8 mouse cellular contexts compared by ENCODE assay signal in the genomic region with DNA sequence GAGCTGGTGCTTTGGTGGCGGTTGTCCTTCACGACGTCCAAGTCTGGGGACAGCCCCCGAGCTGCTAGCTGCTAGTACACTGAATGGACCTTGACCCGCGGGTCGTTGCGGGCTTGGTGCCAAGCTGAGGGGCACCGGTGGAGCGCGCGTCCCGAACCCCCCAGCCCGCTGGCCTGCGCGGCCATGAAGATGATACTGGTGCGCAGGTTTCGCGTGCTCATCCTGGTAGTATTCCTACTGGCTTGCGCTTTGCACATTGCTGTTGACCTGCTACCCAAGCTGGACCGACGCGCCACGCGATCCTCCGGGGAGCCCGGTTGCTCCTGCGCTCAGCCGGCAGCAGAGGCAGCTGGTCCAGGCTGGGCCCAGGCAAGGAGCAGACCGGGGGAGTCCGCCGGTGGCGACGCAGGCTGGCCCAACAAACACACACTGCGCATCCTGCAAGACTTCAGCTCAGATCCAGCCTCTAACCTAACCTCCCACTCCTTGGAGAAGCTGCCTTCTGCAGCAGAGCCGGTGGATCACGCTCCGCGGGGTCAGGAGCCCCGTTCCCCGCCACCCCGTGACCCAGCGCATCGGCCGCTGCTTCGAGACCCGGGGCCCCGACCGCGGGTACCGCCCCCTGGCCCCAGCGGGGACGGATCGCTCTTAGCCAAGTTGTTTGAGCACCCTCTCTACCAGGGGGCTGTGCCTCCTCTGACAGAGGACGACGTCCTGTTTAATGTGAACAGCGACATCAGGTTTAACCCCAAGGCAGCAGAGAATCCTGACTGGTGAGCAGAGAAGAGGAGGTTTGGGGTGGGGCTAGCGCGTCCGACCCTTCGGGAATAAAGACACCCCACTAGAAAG. TPM values are rescaled to one million over a fixed set of nuclear protein-coding genes. Genes with fewer than 3 reads are reported as not detected.
DNase-seq lines count a peak whose midpoint lies in the region; ATAC-seq lines count a peak whose summit lies in the region.

No protein-coding gene starts in this region.

- no peak for ATAC-seq in kidney, embryonic 15.5 days (replicated peaks; ENCODE audit: low FRiP score)
- no peak for ATAC-seq in lung, embryonic 15.5 days (ENCODE audit: borderline replicate concordance, extremely low read depth, low FRiP score, low TSS enrichment)

- H3K27me3 ChIP-seq in embryonic facial prominence, embryonic 10.5 days (replicated peaks; ENCODE audit: low read depth, poor library complexity, severe bottlenecking): peaks cover 89% of the 10 kb centered on the region
- peaks cover 77% of the 10 kb centered on the region for H3K27me3 ChIP-seq in heart, embryonic 10.5 days (ENCODE audit: insufficient read depth, poor library complexity, severe bottlenecking)
- H3K27me3 ChIP-seq in kidney, embryonic 15.5 days: peaks cover 30% of the 10 kb centered on the region
- H3K27me3 ChIP-seq in lung, embryonic 15.5 days: peaks cover 51% of the 10 kb centered on the region

- peak overlapping the region; percentile 68 for H3K4me3 ChIP-seq in embryonic facial prominence, embryonic 10.5 days
- peak overlapping the region; percentile 81 for H3K4me3 ChIP-seq in heart, embryonic 10.5 days
- H3K4me3 ChIP-seq in kidney, embryonic 15.5 days (replicated peaks): peak overlapping the region; percentile 66
- H3K4me3 ChIP-seq in lung, embryonic 15.5 days: peak overlapping the region; percentile 68

- H3K9ac ChIP-seq in kidney, embryonic 15.5 days: peak overlapping the region; percentile 76
- H3K9ac ChIP-seq in lung, embryonic 15.5 days: peak overlapping the region; percentile 73

- H3K27ac ChIP-seq in embryonic facial prominence, embryonic 10.5 days (replicated peaks): peak overlapping the region; percentile 77
- H3K27ac ChIP-seq in heart, embryonic 10.5 days: peak overlapping the region; percentile 88
- peak overlapping the region; percentile 92 for H3K27ac ChIP-seq in kidney, embryonic 15.5 days
- H3K27ac ChIP-seq in lung, embryonic 15.5 days: no peak overlapping the region

- WGBS in embryonic facial prominence, embryonic 10.5 days: 1% methylated on average over 61 of the region's 61 CpGs
- WGBS in heart, embryonic 10.5 days: 1% methylated on average over 61 of the region's 61 CpGs
- WGBS in kidney, embryonic 15.5 days: 2% methylated on average over 61 of the region's 61 CpGs
- under 1% methylated on average over 61 of the region's 61 CpGs for WGBS in lung, embryonic 15.5 days

- peaks cover 48% of the 10 kb centered on the region for H3K4me1 ChIP-seq in embryonic facial prominence, embryonic 10.5 days
- H3K4me1 ChIP-seq in heart, embryonic 10.5 days: peaks cover 36% of the 10 kb centered on the region
- H3K4me1 ChIP-seq in kidney, embryonic 15.5 days: peaks cover 56% of the 10 kb centered on the region
- peaks cover 44% of the 10 kb centered on the region for H3K4me1 ChIP-seq in lung, embryonic 15.5 days

- no peaks in the 10 kb centered on the region for H3K36me3 ChIP-seq in embryonic facial prominence, embryonic 10.5 days (replicated peaks)
- H3K36me3 ChIP-seq in heart, embryonic 10.5 days: no peaks in the 10 kb centered on the region
- peaks cover 23% of the 10 kb centered on the region for H3K36me3 ChIP-seq in kidney, embryonic 15.5 days
- no peaks in the 10 kb centered on the region for H3K36me3 ChIP-seq in lung, embryonic 15.5 days

- H3K9me3 ChIP-seq in embryonic facial prominence, embryonic 10.5 days: no peaks in the 10 kb centered on the region
- H3K9me3 ChIP-seq in heart, embryonic 10.5 days: no peaks in the 10 kb centered on the region
- H3K9me3 ChIP-seq in kidney, embryonic 15.5 days (replicated peaks): no peaks in the 10 kb centered on the region
- no peaks in the 10 kb centered on the region for H3K9me3 ChIP-seq in lung, embryonic 15.5 days

- H3K4me2 ChIP-seq in kidney, embryonic 15.5 days: peak overlapping the region; percentile 94
- H3K4me2 ChIP-seq in lung, embryonic 15.5 days: peak overlapping the region; percentile 97

- peak; percentile 28 for DNase-seq in right cerebral cortex, adult 18-20 months
- DNase-seq in right cerebral cortex, postnatal 36 days (ENCODE audit: low spot score in 2 of 2): no peak
- peak; percentile 43 for DNase-seq in embryonic facial prominence, embryonic 10.5 days (ENCODE audit: low spot score)
- no peak for DNase-seq in heart, embryonic 10.5 days (ENCODE audit: low spot score)
- DNase-seq in retina, postnatal 1 day: peak; percentile 48
- no peak for DNase-seq in MN1 (ENCODE audit: low spot score)

RNA-seq across cellular contexts. Expression of gene Fam20c, which starts 1.4 kb away (rescaled TPM):
- polyA plus RNA-seq in embryonic facial prominence, embryonic 10.5 days (2016; fragmentation: Nextera tagmentation; extraction: Ambion mirVana): 4.4 and 4.6 TPM in 2 replicates
- 2.4 and 4.9 TPM in 2 replicates for polyA plus RNA-seq in heart, embryonic 10.5 days (2016; fragmentation: Nextera tagmentation; extraction: Ambion mirVana)
- polyA plus RNA-seq in kidney, embryonic 15.5 days (2015; fragmentation: Nextera tagmentation; extraction: Ambion mirVana): 19.8 and 19.9 TPM in 2 replicates
- polyA plus RNA-seq in lung, embryonic 15.5 days (2015; fragmentation: Nextera tagmentation; extraction: Ambion mirVana): 6.1 and 6.2 TPM in 2 replicates

Comparison
In these comparisons a context has a peak if more than half of its experiments do, and no peak if none do; other contexts are left out.
1. DNase-seq: peak in right cerebral cortex, adult 18-20 months (single experiment), embryonic facial prominence, embryonic 10.5 days (single experiment) and retina, postnatal 1 day (single experiment); none in right cerebral cortex, postnatal 36 days (0 of 2), heart, embryonic 10.5 days (single experiment) and MN1 (single experiment).
2. Peak in every context shown above with its lines, with median percentiles within 50 percentile points of each other: H3K4me3 ChIP-seq.